Mouse (Mus musculus) c-Kit-negative CD71-positive TER-119-positive erythroid progenitor cells, embryonic 14.5 days (primary cell): ENCODE measurements around the gene Lpcat2b.
A peak's percentile ranks its signal among the peaks of the same experiment; 100 is the strongest.

Experiments used
- DNase-seq: peaks from one replicate; pipeline ENCODE4 v3.0.0-alpha.2; 2013; ENCODE audit warnings: low read depth, low spot score

The Lpcat2b gene

DNA sequence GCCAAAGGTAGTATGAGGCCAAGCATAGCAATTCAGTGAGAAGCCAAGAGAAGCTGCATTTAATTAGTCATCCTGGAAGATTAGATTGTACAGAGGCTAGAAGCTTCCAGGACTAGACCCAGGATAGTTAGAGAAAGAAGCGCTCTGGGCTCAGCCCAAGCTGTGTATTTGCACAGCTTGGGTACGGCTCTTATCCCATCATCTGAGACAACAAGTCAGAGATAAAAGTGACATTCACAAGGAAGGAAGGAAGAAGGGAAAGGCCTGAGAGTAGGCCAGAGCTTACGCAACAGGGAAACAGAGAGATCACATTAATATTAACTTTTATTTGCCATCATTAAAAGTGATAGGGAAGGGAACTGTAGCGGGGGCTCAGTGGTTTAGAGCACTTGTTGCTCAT, 16.6 kb downstream of the Lpcat2b start:
- DNase-seq: no peak

DNA sequence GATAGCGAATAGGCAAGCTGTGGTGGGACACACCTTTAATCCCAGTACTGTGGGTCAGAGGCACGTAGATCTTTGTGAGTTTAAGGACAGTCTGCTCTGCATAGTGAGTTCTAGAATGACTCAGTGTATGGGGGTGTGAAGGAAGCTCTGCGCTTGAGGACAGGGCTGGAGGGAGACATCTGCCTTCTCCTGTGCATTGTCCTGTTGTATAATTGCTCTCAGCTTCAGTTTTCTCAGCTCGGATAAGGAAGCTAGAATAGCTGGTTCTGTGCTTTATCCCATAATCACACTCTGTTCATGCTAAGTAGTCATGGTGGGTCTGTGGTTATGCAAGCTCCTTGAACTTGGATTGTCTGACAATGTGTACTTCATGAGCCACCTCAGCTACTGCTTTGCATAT, 17.4 kb downstream of the Lpcat2b start:
- DNase-seq: no peak

DNA sequence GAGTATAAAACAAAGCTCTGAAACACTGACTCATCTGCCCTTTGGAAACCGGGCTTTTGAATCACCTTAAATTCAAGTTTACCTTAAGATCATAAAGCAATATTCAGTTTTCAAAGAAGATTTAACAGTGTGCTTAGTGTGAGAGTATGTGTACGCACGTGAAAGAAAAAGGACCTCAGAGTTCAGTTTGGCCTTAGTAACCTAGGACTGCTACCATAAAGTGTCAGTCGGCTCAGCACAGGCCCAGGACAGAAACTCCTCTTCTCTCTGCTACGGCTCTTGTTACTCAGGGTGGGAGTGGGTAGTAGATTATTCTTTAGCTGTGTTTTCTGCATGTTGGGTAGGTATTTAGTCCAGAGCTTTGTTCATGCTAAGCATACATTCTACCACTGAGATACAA, 18.3 kb downstream of the Lpcat2b start:
- no peak for DNase-seq

DNA sequence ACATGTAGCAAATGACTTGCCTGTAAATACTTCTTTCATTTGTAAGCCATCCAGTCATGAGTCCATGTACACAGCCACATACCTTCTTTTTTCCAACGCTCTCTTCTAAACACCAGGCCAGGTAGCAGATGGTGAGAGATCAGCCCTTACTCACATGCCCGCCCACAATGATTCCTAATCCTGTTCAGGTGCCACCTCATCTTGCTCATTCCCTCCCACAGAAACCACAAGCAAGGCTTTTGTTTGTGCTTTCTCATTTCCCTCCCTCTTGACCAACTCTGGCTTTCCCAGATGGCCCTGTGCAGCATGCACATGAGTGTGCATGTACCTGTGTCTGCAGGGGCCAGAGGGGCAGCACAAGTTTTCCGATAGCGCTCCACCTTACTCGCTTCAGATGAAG, 18.9 kb downstream of the Lpcat2b start:
- DNase-seq: no peak

DNA sequence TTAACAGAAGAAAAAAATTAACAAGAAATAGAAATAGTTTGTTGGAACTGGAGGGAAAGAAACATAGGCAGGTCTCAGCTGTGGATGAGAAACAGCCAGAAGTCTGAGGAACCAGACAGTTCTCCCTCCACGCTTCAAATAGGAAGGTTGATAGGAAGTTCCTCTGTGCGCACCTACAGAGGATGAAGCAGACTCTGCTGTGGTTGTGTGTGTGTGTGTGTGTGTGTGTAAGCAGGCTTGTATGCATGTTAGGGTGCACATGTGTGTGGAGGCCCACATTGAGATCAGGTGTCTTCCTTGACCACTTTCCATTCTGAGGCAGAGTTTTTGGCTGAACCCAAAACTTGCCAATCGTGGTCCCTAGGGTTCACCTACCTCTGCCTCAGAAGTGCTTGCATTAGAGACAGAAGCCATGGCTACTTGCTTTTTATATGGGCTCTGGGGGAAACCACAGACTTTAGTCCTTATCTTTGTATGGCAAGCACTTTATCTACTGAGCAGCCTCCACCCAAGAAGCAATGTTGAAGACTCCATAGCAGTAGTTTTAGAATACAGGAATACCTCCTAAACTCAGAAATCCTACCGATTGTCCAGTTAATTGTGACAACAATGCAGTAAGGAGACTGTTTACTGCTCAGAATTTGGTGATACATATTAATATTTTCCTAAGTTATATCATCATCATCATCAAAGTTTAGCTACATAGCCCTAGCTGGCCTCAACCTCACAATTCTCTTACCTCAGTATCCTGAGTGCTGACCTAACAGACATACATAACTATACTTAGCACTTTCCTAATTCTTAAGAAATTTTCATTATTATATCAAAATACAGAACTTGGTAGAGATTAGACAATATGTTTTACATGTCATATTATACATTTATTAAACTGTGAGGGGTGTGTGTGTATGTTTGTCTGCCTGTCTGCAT, 31.1 kb downstream of the Lpcat2b start:
- peak; percentile 25 for DNase-seq

DNA sequence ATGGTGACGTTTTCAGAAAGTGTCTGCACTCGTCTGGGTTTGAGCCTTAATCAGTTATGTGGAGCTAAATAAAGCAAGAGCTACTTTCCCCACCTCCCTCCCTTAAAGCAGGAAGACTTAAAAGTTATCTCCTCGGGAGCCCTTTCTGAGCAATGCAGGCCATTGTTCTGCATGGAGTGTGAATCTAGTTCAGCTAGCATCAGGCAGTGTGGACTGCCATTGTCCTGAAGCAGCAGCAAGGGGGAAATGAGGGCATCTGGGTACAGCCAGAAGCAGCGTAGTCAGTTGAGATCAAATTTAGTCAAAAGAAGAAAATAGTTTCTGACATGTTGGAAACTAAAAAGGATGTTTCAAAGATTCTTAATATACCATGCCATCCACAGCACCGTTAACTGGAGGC, 35.2 kb downstream of the Lpcat2b start:
- DNase-seq: no peak

DNA sequence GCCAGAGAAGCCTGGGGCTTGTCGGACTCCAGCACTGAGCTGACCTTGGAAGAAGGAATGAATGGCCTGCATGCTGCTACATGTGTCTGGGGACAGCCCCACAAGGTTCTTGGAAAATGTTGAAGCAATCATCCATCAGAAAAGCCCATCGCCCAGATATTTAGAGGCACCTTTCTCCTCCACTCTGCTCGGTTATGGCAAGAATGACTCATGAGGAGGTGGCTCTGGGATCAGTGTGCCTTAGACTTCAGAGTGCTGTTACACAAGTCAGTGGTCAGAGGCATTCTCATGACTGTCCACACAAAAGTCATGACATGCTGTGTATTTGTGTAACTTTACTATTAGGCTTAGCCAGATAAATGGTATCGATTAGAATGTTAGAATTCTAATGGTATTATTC, 35.7 kb downstream of the Lpcat2b start:
- DNase-seq: no peak

DNA sequence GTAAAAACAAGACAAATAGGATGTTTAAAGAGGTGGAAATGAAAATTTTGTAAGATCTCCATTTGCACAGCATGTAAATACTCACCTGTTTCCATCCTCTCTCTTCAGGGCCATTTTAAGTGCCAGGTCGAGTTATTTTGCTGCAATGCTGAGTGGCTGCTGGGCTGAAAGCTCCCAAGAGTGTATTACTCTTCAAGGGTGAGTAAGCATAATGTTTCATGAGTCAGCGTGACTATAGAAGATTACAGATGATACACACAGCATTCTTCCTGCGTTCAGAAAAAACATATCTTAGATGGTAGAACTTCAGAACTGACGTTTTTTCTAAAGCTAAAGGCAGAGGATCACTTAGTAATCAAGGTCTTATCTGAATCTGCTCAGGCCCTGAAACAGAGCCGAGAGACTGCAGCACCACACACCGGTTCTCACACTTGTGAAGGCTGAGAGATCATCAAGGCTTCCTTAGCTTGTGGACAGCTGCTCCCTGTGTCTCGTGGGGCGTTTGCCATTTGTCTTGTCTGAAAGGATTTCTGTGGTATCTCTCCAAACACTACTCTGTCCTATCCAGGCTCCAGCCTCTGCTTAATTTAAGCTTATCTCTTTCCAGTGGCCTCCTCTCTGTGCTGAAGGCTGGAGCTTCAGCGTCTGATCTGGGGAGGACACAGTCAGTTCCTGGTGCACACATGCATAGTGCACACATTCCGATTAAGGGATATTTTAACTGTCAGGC, 39.4 kb downstream of the Lpcat2b start:
- peak; percentile 80 for DNase-seq

DNA sequence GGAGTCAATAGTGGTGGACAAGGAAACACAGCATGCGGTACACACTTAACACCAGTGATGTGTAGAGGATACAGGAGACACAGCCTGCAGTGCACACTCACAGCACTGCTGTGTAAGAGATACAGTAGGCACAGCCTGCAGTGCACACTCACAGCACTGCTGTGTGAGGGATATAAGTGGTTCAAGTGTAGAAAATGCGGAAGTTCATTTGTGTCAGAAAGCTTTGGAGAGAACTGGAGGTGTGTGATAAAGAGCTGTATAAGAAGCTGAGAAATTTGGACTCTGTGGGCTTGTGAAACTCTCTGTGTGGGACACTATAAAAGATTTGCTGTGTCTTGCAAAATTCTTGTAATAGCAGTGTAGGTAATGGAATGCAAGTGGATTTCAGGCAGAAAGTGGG, 48.8 kb downstream of the Lpcat2b start:
- no peak for DNase-seq
